Mouse (Mus musculus) heart, postnatal 0 days (tissue): ENCODE measurements around the gene Edc4. TPM values are rescaled to one million over a fixed set of nuclear protein-coding genes. Genes with fewer than 3 reads are reported as not detected.

Source experiments
- ATAC-seq: fragments of 200-750 bp; cut with Nextera tagmentation; 2 replicates; pipeline ENCODE4 v1.8.0; 2017; ENCODE audit warnings: low read depth, moderate number of reproducible peaks, moderate library complexity; ENCODE audit not compliant: insufficient read depth
- DNase-seq: peaks from one replicate; pipeline ENCODE4 v3.0.0-alpha.2; 2016; ENCODE audit warnings: low spot score
- H3K27ac ChIP-seq: fragments of 300-500 bp; sonication (generic); 2 replicates; pipeline ENCODE4 v1.5.1; 2014; ENCODE audit warnings: low read depth, mild to moderate bottlenecking
- H3K27me3 ChIP-seq: fragments of 300-500 bp; sonication (generic); 2 replicates; pipeline ENCODE4 v1.6.1; 2014; ENCODE audit warnings: low read length, mixed read lengths; ENCODE audit not compliant: control insufficient read depth, insufficient read depth
- H3K36me3 ChIP-seq: fragments of 300-500 bp; sonication (generic); replicated peaks from 2 replicates; pipeline ENCODE4 v1.6.1; 2014; ENCODE audit warnings: low read length, mixed read lengths; ENCODE audit not compliant: control insufficient read depth, insufficient read depth
- H3K4me1 ChIP-seq: fragments of 300-500 bp; sonication (generic); 2 replicates; pipeline ENCODE4 v1.6.1; 2014; ENCODE audit warnings: antibody characterized with exemption; ENCODE audit not compliant: control insufficient read depth, insufficient read depth
- H3K4me2 ChIP-seq: fragments of 300-500 bp; sonication (generic); 2 replicates; pipeline ENCODE4 v1.6.1; 2014; ENCODE audit warnings: low read depth, mild to moderate bottlenecking, low read length, moderate library complexity
- H3K4me3 ChIP-seq: fragments of 300-500 bp; sonication (generic); 2 replicates; pipeline ENCODE4 v1.5.1; 2014; ENCODE audit warnings: low read depth, low read length
- H3K9ac ChIP-seq: fragments of 300-500 bp; sonication (generic); replicated peaks from 2 replicates; pipeline ENCODE4 v1.6.1; 2014; ENCODE audit warnings: low read depth, low read length, mixed read lengths
- H3K9me3 ChIP-seq: fragments of 300-500 bp; sonication (generic); replicated peaks from 2 replicates; pipeline ENCODE4 v1.6.1; 2016; ENCODE audit warnings: low read length; ENCODE audit not compliant: control insufficient read depth
- CTCF ChIP-seq: IDR thresholded peaks from 2 replicates; pipeline ENCODE4 v1.5.1; 2016; ENCODE audit warnings: antibody characterized with exemption, control low read depth, low read depth
- EP300 ChIP-seq: IDR thresholded peaks from 2 replicates; pipeline ENCODE4 v1.6.1; 2016; ENCODE audit warnings: antibody characterized with exemption, low read depth
- WGBS: fragments of 180-500 bp; shearing (Covaris S2); extraction: QIAGEN DNeasy Blood & Tissue Kit; methylation state at CpG from one replicate; pipeline ENCODE4 v1.1.7; 2014; 5-methylcytosine and 5-hydroxymethylcytosine counted together
- polyA plus RNA-seq: library from polyadenylated mRNA; unstranded; fragments of >200 nt; fragmentation: Nextera tagmentation; extraction: Ambion mirVana; gene quantifications from 2 replicates; pipeline ENCODE4 v1.2.1, GENCODE M21; 2015
- total RNA-seq: library from RNA; depleted of rRNA; stranded (reverse); fragments of >200 nt; gene quantifications from 2 replicates; pipeline ENCODE4 v1.2.3, GENCODE M21; 2014; ENCODE audit warnings: low replicate concordance

Gene Edc4
- total and polyA plus RNA-seq, 2 experiments from 2014 or later: 18.1 to 44.9 TPM

DNA sequence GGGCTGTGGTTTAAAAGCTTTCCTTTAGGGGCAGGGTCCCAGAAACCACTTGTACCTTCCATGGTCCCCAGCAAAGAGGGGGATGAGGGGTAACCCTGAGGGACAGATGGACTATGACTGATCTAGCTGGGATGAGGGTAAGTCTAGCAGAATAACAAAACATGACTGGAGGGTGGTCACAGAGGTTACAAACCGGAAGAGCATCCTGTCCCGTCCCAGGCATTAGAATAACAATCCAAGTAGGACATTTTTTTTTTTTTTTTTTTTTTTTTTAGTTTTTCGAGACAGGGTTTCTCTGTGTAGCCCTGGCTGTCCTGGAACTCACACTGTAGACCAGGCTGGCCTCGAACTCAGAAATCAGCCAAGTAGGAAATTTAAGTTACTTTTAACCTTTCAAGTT, 30.7 kb upstream of the Edc4 start:
- Histone ChIP-seq H3K4me1 (peaks cover 10% of the 10 kb centered on the region; the same call in 1 of the 2 replicates), H3K4me3 (no peak overlapping the region), H3K4me2 (no peak overlapping the region), H3K27ac (no peak overlapping the region), H3K9ac (no peak overlapping the region), H3K36me3 (peaks cover 47% of the 10 kb centered on the region), H3K9me3 (no peaks in the 10 kb centered on the region), H3K27me3 (no peaks in the 10 kb centered on the region)
- TF ChIP-seq EP300 (no peak), CTCF (no peak)
- ATAC-seq (no peak), DNase-seq (no peak)
- 70% methylated on average over 4 of the region's 4 CpGs for WGBS

DNA sequence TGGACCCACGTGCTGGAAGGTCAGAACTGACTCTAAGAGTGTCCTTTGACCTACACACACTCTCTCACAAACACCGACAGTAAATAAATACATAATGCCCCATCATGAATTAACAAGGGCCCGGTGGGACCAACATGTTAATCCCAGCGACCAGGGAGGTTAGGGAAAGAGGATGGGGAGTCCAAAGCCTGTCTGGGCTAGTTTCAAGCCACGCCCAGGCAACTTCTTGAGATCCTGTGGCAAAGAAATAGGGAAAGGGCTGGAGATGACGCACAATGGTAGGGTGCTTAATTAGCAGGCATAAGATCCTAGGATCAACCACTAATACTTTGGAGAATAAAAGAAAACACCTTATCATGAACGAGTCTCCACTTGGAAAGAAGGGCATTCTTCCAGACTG, 30.1 kb upstream of the Edc4 start:
- H3K27me3 ChIP-seq: no peaks in the 10 kb centered on the region
- 73% methylated on average over 7 of the region's 7 CpGs for WGBS
- peaks cover 10% of the 10 kb centered on the region; the same call in 1 of the 2 replicates for H3K4me1 ChIP-seq
- TF ChIP-seq EP300: no peak
- TF ChIP-seq CTCF: no peak
- H3K9ac ChIP-seq: 0 out of 2 replicates have a peak overlapping the region, but pooled peaks have one; percentile 17
- ATAC-seq (no peak), DNase-seq (no peak)
- H3K4me3 ChIP-seq: peak overlapping the region; percentile 8; the same call in 1 of the 2 replicates
- peak overlapping the region; percentile 44 for H3K4me2 ChIP-seq
- no peak overlapping the region for H3K27ac ChIP-seq
- H3K9me3 ChIP-seq: no peaks in the 10 kb centered on the region
- peaks cover 41% of the 10 kb centered on the region for H3K36me3 ChIP-seq

DNA sequence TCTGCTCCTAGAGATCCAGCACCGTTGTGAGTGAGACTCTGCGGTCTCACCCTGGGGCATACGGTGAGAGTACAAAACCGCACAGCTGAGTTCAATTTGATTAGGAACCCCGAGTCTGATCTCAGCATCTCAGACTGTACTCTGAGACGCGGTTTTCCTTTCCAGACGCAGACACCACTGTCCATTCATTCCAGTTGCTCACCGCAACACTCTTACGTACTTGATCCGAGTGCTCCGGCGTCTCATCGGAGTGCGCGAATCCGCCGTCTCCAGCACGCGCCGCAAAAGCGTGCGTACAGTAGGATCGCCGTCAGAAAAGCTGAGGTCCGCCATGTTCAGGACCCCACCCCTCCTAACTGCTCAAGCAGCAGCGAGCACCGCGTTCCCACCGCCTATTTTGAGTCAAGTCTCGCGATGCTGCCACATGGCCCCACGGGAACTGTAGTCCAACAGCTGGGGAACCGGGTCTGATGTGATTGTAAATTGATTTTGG, 29.0 kb upstream of the Edc4 start:
- peak overlapping the region; percentile 72 for H3K4me2 ChIP-seq
- DNase-seq (peak; percentile 86), ATAC-seq (peak; percentile 65)
- H3K9ac ChIP-seq: peak overlapping the region; percentile 70
- no peaks in the 10 kb centered on the region for H3K27me3 ChIP-seq
- H3K4me3 ChIP-seq: peak overlapping the region; percentile 63
- TF ChIP-seq CTCF (no peak), EP300 (peak; percentile 37; the same call in 1 of the 2 replicates)
- H3K36me3 ChIP-seq: peaks cover 30% of the 10 kb centered on the region
- H3K4me1 ChIP-seq: peaks cover 18% of the 10 kb centered on the region
- WGBS: under 1% methylated on average over 34 of the region's 34 CpGs
- H3K9me3 ChIP-seq: no peaks in the 10 kb centered on the region
- H3K27ac ChIP-seq: peak overlapping the region; percentile 40

DNA sequence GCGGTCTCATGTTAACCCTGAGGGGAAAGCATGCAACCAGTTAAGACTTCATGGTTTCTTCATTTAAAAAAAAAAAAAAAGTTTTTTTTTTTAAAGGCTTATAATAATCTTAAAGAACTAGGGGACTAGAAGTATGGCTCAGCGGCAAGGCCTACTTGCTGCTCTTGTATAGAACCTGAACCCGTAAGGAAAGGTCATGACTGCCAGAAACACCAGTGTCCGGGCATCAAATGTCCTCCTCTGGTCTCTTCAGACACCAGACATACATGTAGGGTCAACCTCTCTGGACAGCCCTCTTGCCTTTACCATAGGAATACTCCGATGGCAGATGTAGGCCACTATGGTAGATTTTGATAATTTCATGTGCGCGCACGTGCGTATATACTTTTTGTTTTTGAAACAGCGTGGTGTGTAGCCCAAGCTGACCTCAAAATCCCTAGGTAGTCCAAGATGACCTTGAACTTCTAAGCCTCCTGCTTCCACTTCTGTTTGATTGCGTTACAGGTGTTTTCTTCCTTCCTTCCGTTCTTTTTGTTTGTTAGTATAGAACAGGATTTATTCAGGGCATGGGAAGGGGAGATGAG, 28.4 kb upstream of the Edc4 start:
- 78% methylated on average over 12 of the region's 12 CpGs for WGBS
- Histone ChIP-seq H3K4me3 (peak overlapping the region; percentile 63), H3K9me3 (no peaks in the 10 kb centered on the region), H3K36me3 (peaks cover 25% of the 10 kb centered on the region), H3K4me1 (peaks cover 22% of the 10 kb centered on the region), H3K27me3 (no peaks in the 10 kb centered on the region), H3K27ac (no peak overlapping the region), H3K9ac (no peak overlapping the region; the same call in 1 of the 2 replicates), H3K4me2 (0 out of 2 replicates have a peak overlapping the region, but pooled peaks have one; percentile 72)
- DNase-seq: no peak
- ATAC-seq: no peak
- no peak for TF ChIP-seq EP300
- no peak for TF ChIP-seq CTCF

DNA sequence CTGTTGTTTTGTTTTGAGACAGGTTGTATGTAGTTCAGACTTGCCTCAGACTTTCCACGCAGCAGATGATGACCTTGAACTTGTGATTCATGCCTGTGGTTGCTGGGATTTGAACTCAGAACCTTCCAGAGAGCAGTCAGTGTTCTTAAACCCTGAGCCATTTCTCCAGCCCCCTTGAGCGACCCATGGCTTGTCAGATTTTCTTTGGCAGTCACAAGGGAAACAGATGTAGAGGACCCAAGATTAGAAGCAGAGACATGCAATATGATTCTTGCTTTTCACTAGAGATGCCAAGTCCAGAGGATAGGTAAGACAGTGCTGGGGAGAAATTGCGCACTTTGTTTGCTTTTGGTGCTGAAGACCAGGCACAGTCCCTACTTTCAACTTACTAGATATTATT, 27.5 kb upstream of the Edc4 start, which contains the start of gene Cenpt:
Gene Cenpt (minus strand): TSS at position 101 of the 400 bp plus-strand sequence.
- ATAC-seq: no peak
- peaks cover 16% of the 10 kb centered on the region for H3K36me3 ChIP-seq
- no peak within 1 kb of the TSS for H3K9ac ChIP-seq
- no peak within 1 kb of the TSS for H3K4me2 ChIP-seq
- H3K4me1 ChIP-seq: peaks cover 29% of the 10 kb centered on the region
- H3K9me3 ChIP-seq: no peaks in the 10 kb centered on the region
- no peaks in the 10 kb centered on the region for H3K27me3 ChIP-seq
- 91% methylated on average over 3 of the region's 3 CpGs for WGBS
- DNase-seq: no peak
- H3K27ac ChIP-seq: no peak within 1 kb of the TSS
- TF ChIP-seq EP300 (no peak), CTCF (no peak)
- no peak within 1 kb of the TSS for H3K4me3 ChIP-seq
